Mouse (Mus musculus): ENCODE measurements around the gene Golph3. TPM values are rescaled to one million over a fixed set of nuclear protein-coding genes. Genes with fewer than 3 reads are reported as not detected.

Golph3 gene
- polyA plus RNA-seq, 1 experiment from 2014 or later = 87.7 TPM

DNA sequence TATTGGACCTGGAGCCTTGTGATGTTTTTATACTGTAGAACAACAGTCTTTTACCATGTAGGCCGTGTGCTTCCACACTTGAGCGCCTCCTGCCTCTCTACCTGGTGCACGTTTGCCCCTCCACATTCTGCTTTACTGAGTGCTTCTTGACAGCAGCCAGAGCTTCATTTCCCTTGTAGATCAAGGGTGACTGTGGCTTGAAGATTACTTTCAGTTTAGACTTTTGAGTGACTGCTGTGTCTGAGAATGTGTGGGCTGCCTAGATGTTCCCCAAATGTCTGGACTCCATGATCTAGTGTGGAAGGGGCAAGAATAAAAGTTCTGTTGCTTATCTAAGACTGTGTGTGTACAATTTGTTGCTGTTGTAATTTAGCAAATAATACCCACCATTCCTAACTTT, 27.7 kb downstream of the Golph3 start:
- no peak overlapping the region for H3K9ac ChIP-seq (ENCODE audit: low read length)
- H3K4me2 ChIP-seq (ENCODE audit: low read length) = no peak overlapping the region
- H3K27me3 ChIP-seq (ENCODE audit: control insufficient read depth, insufficient read depth, low read length) = no peaks in the 10 kb centered on the region
- H3K4me1 ChIP-seq (ENCODE audit: control insufficient read depth in 2 of 2, insufficient read depth in 2 of 2, low read length in 2 of 2) = no peaks in the 10 kb centered on the region
- ATAC-seq (ENCODE audit: insufficient number of reproducible peaks, insufficient read depth, low FRiP score, low read depth) = no peak
- WGBS = 63% methylated on average over 3 of the region's 3 CpGs
- H3K9me3 ChIP-seq (ENCODE audit: control insufficient read depth, low read length) = no peaks in the 10 kb centered on the region
- peaks cover 72% of the 10 kb centered on the region for H3K36me3 ChIP-seq (ENCODE audit: control insufficient read depth, insufficient read depth, low read length)
- H3K4me3 ChIP-seq (ENCODE audit: control insufficient read depth in 1 of 2, insufficient read depth in 1 of 2, low read depth in 1 of 2, low read length in 2 of 2) = no peak overlapping the region
- no peak overlapping the region for H3K27ac ChIP-seq (replicated peaks in 1 of 2; ENCODE audit: control insufficient read depth in 1 of 2, insufficient read depth in 1 of 2, low read depth in 2 of 2, low read length in 2 of 2)

DNA sequence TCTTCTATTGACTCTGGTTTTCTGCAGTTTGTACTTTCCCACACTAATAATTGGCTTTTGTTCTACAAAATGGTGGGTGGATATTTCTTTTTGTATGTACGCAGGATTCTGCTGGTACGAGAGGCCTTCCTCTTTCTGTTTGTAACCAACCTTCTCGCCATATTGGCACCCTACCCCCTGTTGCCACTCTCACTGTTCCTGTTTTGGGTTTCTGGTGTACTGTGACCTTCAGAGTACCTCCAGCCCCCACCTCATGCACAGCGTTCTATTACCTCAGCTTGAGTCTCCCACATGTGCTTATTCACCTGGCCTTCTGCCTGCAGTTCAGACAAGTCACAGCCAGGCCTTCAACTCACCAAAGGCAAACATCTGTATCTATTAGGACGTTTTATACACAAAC, 28.6 kb downstream of the Golph3 start:
- Histone ChIP-seq H3K4me1 (ENCODE audit: control insufficient read depth in 2 of 2, insufficient read depth in 2 of 2, low read length in 2 of 2) (no peaks in the 10 kb centered on the region), H3K27me3 (ENCODE audit: control insufficient read depth, insufficient read depth, low read length) (no peaks in the 10 kb centered on the region), H3K36me3 (ENCODE audit: control insufficient read depth, insufficient read depth, low read length) (peaks cover 72% of the 10 kb centered on the region), H3K4me2 (ENCODE audit: low read length) (no peak overlapping the region), H3K9ac (ENCODE audit: low read length) (no peak overlapping the region), H3K27ac (replicated peaks in 1 of 2; ENCODE audit: control insufficient read depth in 1 of 2, insufficient read depth in 1 of 2, low read depth in 2 of 2, low read length in 2 of 2) (no peak overlapping the region), H3K4me3 (ENCODE audit: control insufficient read depth in 1 of 2, insufficient read depth in 1 of 2, low read depth in 1 of 2, low read length in 2 of 2) (no peak overlapping the region), H3K9me3 (ENCODE audit: control insufficient read depth, low read length) (no peaks in the 10 kb centered on the region)
- no peak for ATAC-seq (ENCODE audit: insufficient number of reproducible peaks, insufficient read depth, low FRiP score, low read depth)
- 88% methylated on average over 5 of the region's 5 CpGs for WGBS

GRCm38 (mm10) chr15:12351470-12351869, 30.2 kb downstream of the Golph3 start:
- H3K27ac ChIP-seq (replicated peaks in 1 of 2; ENCODE audit: control insufficient read depth in 1 of 2, insufficient read depth in 1 of 2, low read depth in 2 of 2, low read length in 2 of 2) = no peak overlapping the region
- no peak for ATAC-seq (ENCODE audit: insufficient number of reproducible peaks, insufficient read depth, low FRiP score, low read depth)
- H3K4me2 ChIP-seq (ENCODE audit: low read length) = no peak overlapping the region
- WGBS = 94% methylated on average over 7 of the region's 7 CpGs
- peaks cover 72% of the 10 kb centered on the region for H3K36me3 ChIP-seq (ENCODE audit: control insufficient read depth, insufficient read depth, low read length)
- no peaks in the 10 kb centered on the region for H3K27me3 ChIP-seq (ENCODE audit: control insufficient read depth, insufficient read depth, low read length)
- no peak overlapping the region for H3K4me3 ChIP-seq (ENCODE audit: control insufficient read depth in 1 of 2, insufficient read depth in 1 of 2, low read depth in 1 of 2, low read length in 2 of 2)
- no peaks in the 10 kb centered on the region for H3K9me3 ChIP-seq (ENCODE audit: control insufficient read depth, low read length)
- no peak overlapping the region for H3K9ac ChIP-seq (ENCODE audit: low read length)
- no peaks in the 10 kb centered on the region for H3K4me1 ChIP-seq (ENCODE audit: control insufficient read depth in 2 of 2, insufficient read depth in 2 of 2, low read length in 2 of 2)

GRCm38 (mm10) chr15:12354281-12354810, 33.1 kb downstream of the Golph3 start:
- H3K4me2 ChIP-seq (ENCODE audit: low read length) = no peak overlapping the region
- H3K27ac ChIP-seq (replicated peaks in 1 of 2; ENCODE audit: control insufficient read depth in 1 of 2, insufficient read depth in 1 of 2, low read depth in 2 of 2, low read length in 2 of 2) = no peak overlapping the region
- 84% methylated on average over 2 of the region's 2 CpGs for WGBS
- no peak overlapping the region for H3K9ac ChIP-seq (ENCODE audit: low read length)
- ATAC-seq (ENCODE audit: insufficient number of reproducible peaks, insufficient read depth, low FRiP score, low read depth) = no peak
- peaks cover 86% of the 10 kb centered on the region for H3K36me3 ChIP-seq (ENCODE audit: control insufficient read depth, insufficient read depth, low read length)
- H3K4me3 ChIP-seq (ENCODE audit: control insufficient read depth in 1 of 2, insufficient read depth in 1 of 2, low read depth in 1 of 2, low read length in 2 of 2) = no peak overlapping the region
- H3K27me3 ChIP-seq (ENCODE audit: control insufficient read depth, insufficient read depth, low read length) = no peaks in the 10 kb centered on the region
- H3K4me1 ChIP-seq (ENCODE audit: control insufficient read depth in 2 of 2, insufficient read depth in 2 of 2, low read length in 2 of 2) = no peaks in the 10 kb centered on the region
- no peaks in the 10 kb centered on the region for H3K9me3 ChIP-seq (ENCODE audit: control insufficient read depth, low read length)

DNA sequence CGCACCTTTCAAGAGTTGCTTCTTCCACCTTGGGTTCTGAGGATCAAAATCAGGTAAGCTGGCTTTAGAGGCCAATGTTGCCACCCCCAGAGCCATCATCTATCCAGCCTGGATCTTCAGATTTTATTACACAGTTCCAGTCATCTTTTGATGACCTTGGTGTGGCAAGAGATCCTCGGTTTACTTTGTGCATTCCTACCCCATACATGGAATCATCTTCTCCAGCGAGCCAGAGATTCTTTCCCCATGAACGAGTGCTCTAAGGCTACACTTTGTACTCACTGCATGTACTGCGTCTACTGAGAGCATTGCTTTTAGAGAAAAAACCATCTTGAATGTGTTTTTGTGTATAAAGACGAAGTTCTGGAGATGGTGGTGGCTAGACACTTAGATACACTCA, 34.0 kb downstream of the Golph3 start:
- H3K9me3 ChIP-seq (ENCODE audit: control insufficient read depth, low read length) = no peaks in the 10 kb centered on the region
- no peak for ATAC-seq (ENCODE audit: insufficient number of reproducible peaks, insufficient read depth, low FRiP score, low read depth)
- no peak overlapping the region for H3K27ac ChIP-seq (replicated peaks in 1 of 2; ENCODE audit: control insufficient read depth in 1 of 2, insufficient read depth in 1 of 2, low read depth in 2 of 2, low read length in 2 of 2)
- no peaks in the 10 kb centered on the region for H3K27me3 ChIP-seq (ENCODE audit: control insufficient read depth, insufficient read depth, low read length)
- peaks cover 85% of the 10 kb centered on the region for H3K36me3 ChIP-seq (ENCODE audit: control insufficient read depth, insufficient read depth, low read length)
- H3K4me2 ChIP-seq (ENCODE audit: low read length) = no peak overlapping the region
- H3K9ac ChIP-seq (ENCODE audit: low read length) = no peak overlapping the region
- WGBS = 85% methylated on average over 6 of the region's 6 CpGs
- no peak overlapping the region for H3K4me3 ChIP-seq (ENCODE audit: control insufficient read depth in 1 of 2, insufficient read depth in 1 of 2, low read depth in 1 of 2, low read length in 2 of 2)
- no peaks in the 10 kb centered on the region for H3K4me1 ChIP-seq (ENCODE audit: control insufficient read depth in 2 of 2, insufficient read depth in 2 of 2, low read length in 2 of 2)

DNA sequence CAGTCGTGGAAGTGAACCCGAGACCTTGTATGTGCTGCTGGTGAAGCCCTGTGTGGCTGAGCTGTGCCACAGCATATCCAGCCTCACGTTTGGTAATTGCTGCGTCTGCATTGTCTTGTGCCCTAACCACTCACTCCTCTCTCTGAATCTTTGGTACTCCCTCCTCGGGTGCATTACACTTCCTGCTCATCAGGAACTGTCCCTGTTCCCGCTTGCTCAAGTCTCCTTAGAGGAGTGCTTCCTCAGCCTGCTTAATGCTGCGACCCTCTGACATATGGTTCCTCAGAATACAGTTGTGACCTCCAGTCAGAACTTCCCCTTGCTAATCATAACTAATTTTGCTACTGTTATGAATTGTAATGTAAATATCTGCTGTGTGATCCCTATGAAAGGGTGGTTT, 34.7 kb downstream of the Golph3 start:
- H3K4me3 ChIP-seq (ENCODE audit: control insufficient read depth in 1 of 2, insufficient read depth in 1 of 2, low read depth in 1 of 2, low read length in 2 of 2) = no peak overlapping the region
- H3K27ac ChIP-seq (replicated peaks in 1 of 2; ENCODE audit: control insufficient read depth in 1 of 2, insufficient read depth in 1 of 2, low read depth in 2 of 2, low read length in 2 of 2) = no peak overlapping the region
- no peaks in the 10 kb centered on the region for H3K27me3 ChIP-seq (ENCODE audit: control insufficient read depth, insufficient read depth, low read length)
- no peaks in the 10 kb centered on the region for H3K9me3 ChIP-seq (ENCODE audit: control insufficient read depth, low read length)
- H3K4me1 ChIP-seq (ENCODE audit: control insufficient read depth in 2 of 2, insufficient read depth in 2 of 2, low read length in 2 of 2) = no peaks in the 10 kb centered on the region
- H3K4me2 ChIP-seq (ENCODE audit: low read length) = no peak overlapping the region
- ATAC-seq (ENCODE audit: insufficient number of reproducible peaks, insufficient read depth, low FRiP score, low read depth) = no peak
- peaks cover 87% of the 10 kb centered on the region for H3K36me3 ChIP-seq (ENCODE audit: control insufficient read depth, insufficient read depth, low read length)
- 81% methylated on average over 7 of the region's 7 CpGs for WGBS
- no peak overlapping the region for H3K9ac ChIP-seq (ENCODE audit: low read length)

DNA sequence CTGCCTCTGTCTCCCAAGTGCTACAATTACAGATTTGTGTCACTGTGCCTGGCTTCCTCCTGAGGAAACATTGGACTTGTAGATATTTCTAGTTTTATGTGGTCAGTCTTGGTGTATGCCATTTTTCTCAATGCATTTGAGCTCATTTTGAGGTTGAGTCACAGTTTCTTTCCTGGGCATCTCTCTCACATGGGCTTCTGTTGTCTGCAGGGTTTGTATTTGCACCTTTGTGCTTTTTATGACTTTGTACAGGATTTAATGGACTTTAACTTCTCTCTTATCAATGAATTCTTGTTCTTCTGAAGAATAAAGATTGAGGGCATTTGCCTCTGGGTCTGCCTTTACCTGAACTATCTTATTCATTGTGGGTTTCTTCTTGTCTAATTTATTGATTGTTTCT, 36.2 kb downstream of the Golph3 start:
- no peak for ATAC-seq (ENCODE audit: insufficient number of reproducible peaks, insufficient read depth, low FRiP score, low read depth)
- Histone ChIP-seq H3K4me2 (ENCODE audit: low read length) (no peak overlapping the region), H3K36me3 (ENCODE audit: control insufficient read depth, insufficient read depth, low read length) (peaks cover 88% of the 10 kb centered on the region), H3K9me3 (ENCODE audit: control insufficient read depth, low read length) (no peaks in the 10 kb centered on the region), H3K27me3 (ENCODE audit: control insufficient read depth, insufficient read depth, low read length) (no peaks in the 10 kb centered on the region), H3K27ac (replicated peaks in 1 of 2; ENCODE audit: control insufficient read depth in 1 of 2, insufficient read depth in 1 of 2, low read depth in 2 of 2, low read length in 2 of 2) (no peak overlapping the region), H3K9ac (ENCODE audit: low read length) (no peak overlapping the region), H3K4me1 (ENCODE audit: control insufficient read depth in 2 of 2, insufficient read depth in 2 of 2, low read length in 2 of 2) (no peaks in the 10 kb centered on the region), H3K4me3 (ENCODE audit: control insufficient read depth in 1 of 2, insufficient read depth in 1 of 2, low read depth in 1 of 2, low read length in 2 of 2) (no peak overlapping the region)

DNA sequence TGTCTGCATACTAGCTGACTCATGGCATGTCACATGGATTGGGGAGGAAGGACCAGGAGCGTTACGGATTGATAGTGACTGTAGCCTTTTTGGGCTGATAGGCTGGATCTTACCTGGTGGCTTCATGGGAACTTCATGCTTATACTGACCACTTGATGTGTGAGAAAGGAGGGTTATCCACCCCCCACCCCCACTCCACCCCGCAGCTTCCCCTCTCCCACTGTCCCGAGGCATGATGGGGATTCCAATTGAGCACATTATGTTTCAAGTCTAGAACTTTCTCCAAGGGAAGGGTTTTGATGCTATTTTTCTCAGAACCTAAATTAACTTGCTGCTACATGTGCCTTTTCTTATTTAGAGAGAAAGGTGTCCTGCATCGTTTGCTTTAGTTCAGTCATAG, 37.1 kb downstream of the Golph3 start:
- H3K4me3 ChIP-seq (ENCODE audit: control insufficient read depth in 1 of 2, insufficient read depth in 1 of 2, low read depth in 1 of 2, low read length in 2 of 2) = no peak overlapping the region
- peaks cover 85% of the 10 kb centered on the region for H3K36me3 ChIP-seq (ENCODE audit: control insufficient read depth, insufficient read depth, low read length)
- H3K9ac ChIP-seq (ENCODE audit: low read length) = no peak overlapping the region
- no peaks in the 10 kb centered on the region for H3K4me1 ChIP-seq (ENCODE audit: control insufficient read depth in 2 of 2, insufficient read depth in 2 of 2, low read length in 2 of 2)
- H3K27ac ChIP-seq (replicated peaks in 1 of 2; ENCODE audit: control insufficient read depth in 1 of 2, insufficient read depth in 1 of 2, low read depth in 2 of 2, low read length in 2 of 2) = no peak overlapping the region
- H3K4me2 ChIP-seq (ENCODE audit: low read length) = no peak overlapping the region
- H3K9me3 ChIP-seq (ENCODE audit: control insufficient read depth, low read length) = no peaks in the 10 kb centered on the region
- 85% methylated on average over 5 of the region's 5 CpGs for WGBS
- no peaks in the 10 kb centered on the region for H3K27me3 ChIP-seq (ENCODE audit: control insufficient read depth, insufficient read depth, low read length)
- no peak for ATAC-seq (ENCODE audit: insufficient number of reproducible peaks, insufficient read depth, low FRiP score, low read depth)
